Mouse (Mus musculus) G1E (cell line): ENCODE results near the gene Tmem120a. TPM values are rescaled to one million over a fixed set of nuclear protein-coding genes. Genes with fewer than 3 reads are reported as not detected.

Experiments used
- ATAC-seq: 2 replicates; pipeline ENCODE4 v1.8.0; 2016; ENCODE audit warnings: mild to moderate bottlenecking; ENCODE audit not compliant: insufficient number of reproducible peaks, poor library complexity, low FRiP score, severe bottlenecking; ENCODE audit errors: extremely low read depth
- DNase-seq: peaks from one replicate; pipeline ENCODE4 v3.0.0; 2012; ENCODE audit warnings: low spot score
- H3K27me3 ChIP-seq: 2 replicates; pipeline ENCODE4 v1.6.1; 2012; ENCODE audit warnings: mild to moderate bottlenecking, low read length, inconsistent platforms; ENCODE audit not compliant: insufficient read depth
- H3K36me3 ChIP-seq: replicated peaks from 2 replicates; pipeline ENCODE3; 2012; ENCODE audit warnings: mild to moderate bottlenecking, inconsistent platforms
- H3K4me1 ChIP-seq: 2 replicates; pipeline ENCODE4 v1.6.1; 2012; ENCODE audit warnings: low read depth, low read length, inconsistent platforms, mixed read lengths; ENCODE audit not compliant: insufficient read depth
- H3K4me3 ChIP-seq: 2 replicates; pipeline ENCODE4 v1.5.1; 2012; ENCODE audit warnings: low read depth, mild to moderate bottlenecking, inconsistent platforms, low read length, moderate library complexity, mixed read lengths
- H3K9me3 ChIP-seq: replicated peaks from 2 replicates; pipeline ENCODE4 v1.6.1; 2012; ENCODE audit warnings: inconsistent platforms
- CTCF ChIP-seq: IDR thresholded peaks from 2 replicates; pipeline ENCODE4 v1.5.1; 2012; ENCODE audit warnings: low read depth, low read length, inconsistent platforms, mixed read lengths
- GATA1 ChIP-seq: IDR thresholded peaks from 2 replicates; pipeline ENCODE4 v1.6.1; 2012; ENCODE audit warnings: borderline replicate concordance, low read length, inconsistent platforms, mixed read lengths
- GATA2 ChIP-seq: IDR thresholded peaks from 2 replicates; pipeline ENCODE4 v1.6.1; 2012; ENCODE audit warnings: low read depth, low read length, inconsistent platforms, borderline replicate concordance
- POLR2AphosphoS5 ChIP-seq: IDR thresholded peaks from 2 replicates; pipeline ENCODE4 v1.6.1; 2012; ENCODE audit warnings: low read depth, low read length, inconsistent platforms; ENCODE audit not compliant: insufficient replicate concordance
- TAL1 ChIP-seq: conservative IDR thresholded peaks from 2 replicates; pipeline ENCODE4 v1.6.1; 2012; ENCODE audit warnings: low read depth, low read length, inconsistent platforms, mixed read lengths
- polyA plus RNA-seq: library from polyadenylated mRNA; stranded (reverse); fragments of >175 nt; gene quantifications from 2 replicates; pipeline ENCODE4 v1.2.3, GENCODE M21; 2012
- total RNA-seq, 2 experiments: library from RNA; stranded (forward) in 1 of 2; stranded (reverse) in 1 of 2; fragments of 200-1000 nt in 1 of 2; fragments of >200 nt in 1 of 2; fragmentation: Nextera tagmentation in 1 of 2; gene quantifications; 2 replicates each; pipeline ENCODE4 v1.2.3; 2014 to 2017

Tmem120a gene
- total and polyA plus RNA-seq, 3 experiments: 8.5 to 18.0 (median 13.3) TPM

GRCm38 (mm10) chr5:135776546-135776945 lies 32.3 kb upstream of the Tmem120a start:
- Histone ChIP-seq H3K4me3 (no peak overlapping the region), H3K9me3 (no peaks in the 10 kb centered on the region), H3K36me3 (peaks cover 21% of the 10 kb centered on the region), H3K4me1 (peaks cover 45% of the 10 kb centered on the region), H3K27me3 (peaks cover 17% of the 10 kb centered on the region)
- DNase-seq: no peak
- TF ChIP-seq POLR2AphosphoS5 (no peak), GATA2 (no peak), TAL1 (no peak), GATA1 (no peak), CTCF (no peak)
- ATAC-seq: no peak

- Histone ChIP-seq H3K4me1 (peaks cover 19% of the 10 kb centered on the region), H3K36me3 (peaks cover 3% of the 10 kb centered on the region), H3K27me3 (peaks cover 34% of the 10 kb centered on the region), H3K9me3 (no peaks in the 10 kb centered on the region), H3K4me3 (no peak overlapping the region)
- TF ChIP-seq GATA2 (no peak), POLR2AphosphoS5 (no peak), TAL1 (no peak)
- DNase-seq (no peak), ATAC-seq (no peak)
These were observed 28.3 kb upstream of the Tmem120a start for GRCm38 (mm10) chr5:135772519-135772918.

- ATAC-seq (no peak), DNase-seq (no peak)
- Histone ChIP-seq H3K36me3 (no peaks in the 10 kb centered on the region), H3K4me3 (no peak overlapping the region), H3K9me3 (no peaks in the 10 kb centered on the region), H3K4me1 (no peaks in the 10 kb centered on the region), H3K27me3 (peaks cover 53% of the 10 kb centered on the region)
- no peak for TF ChIP-seq CTCF
These were observed 20.7 kb upstream of the Tmem120a start for GRCm38 (mm10) chr5:135764971-135765370.

GRCm38 (mm10) chr5:135763526-135763925 lies 19.3 kb upstream of the Tmem120a start:
- no peak overlapping the region for H3K4me3 ChIP-seq
- 0 out of 2 replicates have a peak, but pooled peaks have one; percentile 34 for ATAC-seq
- TF ChIP-seq GATA2: no peak
- TF ChIP-seq CTCF: peak; percentile 69
- H3K27me3 ChIP-seq: peaks cover 56% of the 10 kb centered on the region
- no peaks in the 10 kb centered on the region for H3K36me3 ChIP-seq
- H3K9me3 ChIP-seq: no peaks in the 10 kb centered on the region
- peak; percentile 52 for DNase-seq
- H3K4me1 ChIP-seq: no peaks in the 10 kb centered on the region

GRCm38 (mm10) chr5:135761881-135762280 lies 17.6 kb upstream of the Tmem120a start:
- H3K27me3 ChIP-seq: peaks cover 47% of the 10 kb centered on the region

GRCm38 (mm10) chr5:135751595-135751994 lies 7.3 kb upstream of the Tmem120a start:
- no peak for TF ChIP-seq POLR2AphosphoS5
- H3K27me3 ChIP-seq: peaks cover 30% of the 10 kb centered on the region

More at GRCm38 (mm10) chr5:135761881-135762280, 17.6 kb upstream of the Tmem120a start:
- no peak for ATAC-seq
- H3K4me3 ChIP-seq: no peak overlapping the region
- H3K36me3 ChIP-seq: no peaks in the 10 kb centered on the region
- no peaks in the 10 kb centered on the region for H3K9me3 ChIP-seq
- no peaks in the 10 kb centered on the region for H3K4me1 ChIP-seq
- TF ChIP-seq CTCF (no peak), POLR2AphosphoS5 (no peak), GATA1 (no peak), GATA2 (no peak), TAL1 (no peak)
- no peak for DNase-seq

GRCm38 (mm10) chr5:135751041-135751440 lies 6.8 kb upstream of the Tmem120a start:
- H3K36me3 ChIP-seq: no peaks in the 10 kb centered on the region
- no peaks in the 10 kb centered on the region for H3K4me1 ChIP-seq
- TF ChIP-seq GATA1: no peak
- TF ChIP-seq GATA2: no peak
- TF ChIP-seq TAL1: no peak
- TF ChIP-seq POLR2AphosphoS5: no peak
- no peak for TF ChIP-seq CTCF
- ATAC-seq (no peak), DNase-seq (no peak)
- H3K27me3 ChIP-seq: peaks cover 29% of the 10 kb centered on the region
- H3K4me3 ChIP-seq: no peak overlapping the region
- 0 out of 2 replicates have a peak, but pooled peaks cover 3% of the 10 kb centered on the region for H3K9me3 ChIP-seq

More at GRCm38 (mm10) chr5:135751595-135751994, 7.3 kb upstream of the Tmem120a start:
- Histone ChIP-seq H3K4me3 (no peak overlapping the region), H3K36me3 (no peaks in the 10 kb centered on the region), H3K4me1 (no peaks in the 10 kb centered on the region), H3K9me3 (0 out of 2 replicates have a peak, but pooled peaks cover 3% of the 10 kb centered on the region)
- ATAC-seq: no peak
- no peak for DNase-seq
